Mouse (Mus musculus) liver, adult 2 months (tissue): Measurements from ENCODE around the gene Robo4. TPM values are rescaled to one million over a fixed set of nuclear protein-coding genes. Genes with fewer than 3 reads are reported as not detected.

Experiments used
- DNase-seq: peaks from one replicate; pipeline ENCODE4 v3.0.0-alpha.2; 2011; ENCODE audit warnings: low read depth, low spot score; ENCODE audit errors: extremely low read depth
- H3K27ac ChIP-seq: fragments of 200-500 bp; replicated peaks from 2 replicates; pipeline ENCODE4 v1.5.1; 2012; ENCODE audit warnings: low read depth, mild to moderate bottlenecking, control low read depth, inconsistent platforms, low read length; ENCODE audit not compliant: insufficient read depth
- H3K27me3 ChIP-seq: fragments of 200-500 bp; 2 replicates; pipeline ENCODE4 v1.6.1; 2012; ENCODE audit warnings: mild to moderate bottlenecking, moderate library complexity, low read length, inconsistent platforms; ENCODE audit not compliant: control insufficient read depth, insufficient read depth
- H3K36me3 ChIP-seq: fragments of 200-500 bp; 2 replicates; pipeline ENCODE4 v1.6.1; 2012; ENCODE audit warnings: low read length, inconsistent platforms; ENCODE audit not compliant: control insufficient read depth, insufficient read depth
- H3K4me1 ChIP-seq: fragments of 200-500 bp; 2 replicates; pipeline ENCODE4 v1.6.1; 2011; ENCODE audit warnings: low read length; ENCODE audit not compliant: control insufficient read depth, insufficient read depth
- H3K4me3 ChIP-seq: fragments of 200-500 bp; 2 replicates; pipeline ENCODE4 v1.5.1; 2011; ENCODE audit warnings: low read depth, mild to moderate bottlenecking, control low read depth, low read length, moderate library complexity; ENCODE audit not compliant: insufficient read depth
- H3K79me2 ChIP-seq: fragments of 200-500 bp; 2 replicates; pipeline ENCODE4 v1.6.1; 2012; ENCODE audit warnings: inconsistent platforms, mild to moderate bottlenecking, low read length, moderate library complexity; ENCODE audit not compliant: control insufficient read depth, insufficient read depth
- H3K9ac ChIP-seq: fragments of 200-500 bp; 2 replicates; pipeline ENCODE4 v1.6.1; 2012; ENCODE audit warnings: low read depth, mild to moderate bottlenecking, control low read depth, inconsistent platforms, low read length
- CTCF ChIP-seq: fragments of 200-500 bp; IDR thresholded peaks from 2 replicates; pipeline ENCODE4 v1.5.1; 2011; ENCODE audit warnings: low read depth, low read length, control low read depth
- POLR2A ChIP-seq: fragments of 200-500 bp; IDR thresholded peaks from 2 replicates; pipeline ENCODE4 v1.6.1; 2011; ENCODE audit warnings: low read length, control low read depth; ENCODE audit not compliant: insufficient read depth; ENCODE audit errors: extremely low read depth
- WGBS: fragments of 180-500 bp; shearing (Covaris S2); methylation state at CpG from one replicate; pipeline ENCODE4 v1.1.7; 2018; 5-methylcytosine and 5-hydroxymethylcytosine counted together
- polyA plus RNA-seq: library from polyadenylated mRNA; depleted of rRNA; stranded (reverse); fragments of >200 nt; gene quantifications from 2 replicates; pipeline ENCODE4 v1.2.3, GENCODE M21; 2012
- total RNA-seq: library from RNA; depleted of rRNA; stranded (reverse); fragments of >200 nt; gene quantifications from 2 replicates; pipeline ENCODE4 v1.2.3, GENCODE M21; 2014

The Robo4 gene
- total and polyA plus RNA-seq, 2 experiments: 3.6 to 7.4 TPM

GRCm38 (mm10) chr9:37393482-37394131 lies 8.1 kb upstream of the Robo4 start:
- Histone ChIP-seq H3K27ac (no peak overlapping the region), H3K27me3 (no peaks in the 10 kb centered on the region), H3K36me3 (no peaks in the 10 kb centered on the region), H3K4me1 (no peaks in the 10 kb centered on the region), H3K9ac (no peak overlapping the region), H3K4me3 (no peak overlapping the region), H3K79me2 (no peaks in the 10 kb centered on the region)
- DNase-seq: no peak
- 74% methylated on average over 8 of the region's 8 CpGs for WGBS
- no peak for TF ChIP-seq CTCF
- TF ChIP-seq POLR2A: no peak

GRCm38 (mm10) chr9:37400585-37400984 lies 1.1 kb upstream of the Robo4 start:
- peak; percentile 25 for DNase-seq

GRCm38 (mm10) chr9:37402501-37402900 lies 804 bp downstream of the Robo4 start:
- Histone ChIP-seq H3K27me3 (no peaks in the 10 kb centered on the region), H3K79me2 (no peaks in the 10 kb centered on the region), H3K4me3 (peak overlapping the region; percentile 76), H3K27ac (peak overlapping the region; percentile 89), H3K9ac (peak overlapping the region; percentile 55), H3K36me3 (no peaks in the 10 kb centered on the region; the same call in 1 of the 2 replicates), H3K4me1 (no peaks in the 10 kb centered on the region)
- no peak for TF ChIP-seq POLR2A
- no peak for TF ChIP-seq CTCF
- DNase-seq: no peak
- WGBS: 75% methylated on average over 7 of the region's 7 CpGs

More at GRCm38 (mm10) chr9:37400585-37400984, 1.1 kb upstream of the Robo4 start:
- TF ChIP-seq CTCF (no peak), POLR2A (no peak)
- Histone ChIP-seq H3K79me2 (no peaks in the 10 kb centered on the region), H3K4me1 (no peaks in the 10 kb centered on the region), H3K27ac (peak overlapping the region; percentile 59; the same call in 1 of the 2 replicates), H3K9ac (no peak overlapping the region), H3K27me3 (no peaks in the 10 kb centered on the region), H3K36me3 (no peaks in the 10 kb centered on the region), H3K4me3 (no peak overlapping the region)
- 79% methylated on average over 2 of the region's 2 CpGs for WGBS

- Histone ChIP-seq H3K4me3 (peak overlapping the region; percentile 76), H3K27me3 (no peaks in the 10 kb centered on the region), H3K79me2 (no peaks in the 10 kb centered on the region), H3K9ac (peak overlapping the region; percentile 55), H3K4me1 (no peaks in the 10 kb centered on the region), H3K36me3 (no peaks in the 10 kb centered on the region; the same call in 1 of the 2 replicates), H3K27ac (peak overlapping the region; percentile 89)
- TF ChIP-seq POLR2A: no peak
- no peak for TF ChIP-seq CTCF
- 76% methylated on average over 7 of the region's 7 CpGs for WGBS
- DNase-seq: no peak
These were observed 1.3 kb downstream of the Robo4 start for GRCm38 (mm10) chr9:37403011-37403410.

- Histone ChIP-seq H3K9ac (no peak overlapping the region), H3K27me3 (no peaks in the 10 kb centered on the region), H3K4me3 (no peak overlapping the region), H3K36me3 (no peaks in the 10 kb centered on the region; the same call in 1 of the 2 replicates), H3K79me2 (no peaks in the 10 kb centered on the region), H3K4me1 (no peaks in the 10 kb centered on the region), H3K27ac (no peak overlapping the region)
- 3% methylated on average over 1 of the region's 1 CpGs for WGBS
- TF ChIP-seq CTCF (peak; percentile 65), POLR2A (no peak)
- DNase-seq: peak; percentile 29
These were observed 4.7 kb downstream of the Robo4 start for GRCm38 (mm10) chr9:37406372-37406771.

- Histone ChIP-seq H3K4me1 (no peaks in the 10 kb centered on the region), H3K4me3 (no peak overlapping the region), H3K27ac (no peak overlapping the region), H3K9ac (no peak overlapping the region), H3K79me2 (no peaks in the 10 kb centered on the region), H3K27me3 (no peaks in the 10 kb centered on the region), H3K36me3 (no peaks in the 10 kb centered on the region; the same call in 1 of the 2 replicates)
- no peak for DNase-seq
- TF ChIP-seq POLR2A: no peak
- peak; percentile 9; the same call in 1 of the 2 replicates for TF ChIP-seq CTCF
- WGBS: 25% methylated on average over 19 of the region's 19 CpGs
These were observed 6.3 kb downstream of the Robo4 start for GRCm38 (mm10) chr9:37407850-37408502.
